Mouse (Mus musculus) adrenal gland, adult (tissue): ENCODE results near the gene Zdhhc9.
A peak's percentile ranks its signal among the peaks of the same experiment; 100 is the strongest.
"Not testable (repeated sequence)": the region's sequence is repeated elsewhere in the genome, so short reads cannot be mapped to it uniquely, and the experiment has no call there.

ENCODE experiments used
- DNase-seq, 2 experiments: peaks; one replicate each; pipeline ENCODE4 v3.0.0; 2022 to 2023; ENCODE audit warnings: low spot score in 1 of 2; ENCODE audit not compliant: inconsistent age in 2 of 2

Zdhhc9 gene

DNA sequence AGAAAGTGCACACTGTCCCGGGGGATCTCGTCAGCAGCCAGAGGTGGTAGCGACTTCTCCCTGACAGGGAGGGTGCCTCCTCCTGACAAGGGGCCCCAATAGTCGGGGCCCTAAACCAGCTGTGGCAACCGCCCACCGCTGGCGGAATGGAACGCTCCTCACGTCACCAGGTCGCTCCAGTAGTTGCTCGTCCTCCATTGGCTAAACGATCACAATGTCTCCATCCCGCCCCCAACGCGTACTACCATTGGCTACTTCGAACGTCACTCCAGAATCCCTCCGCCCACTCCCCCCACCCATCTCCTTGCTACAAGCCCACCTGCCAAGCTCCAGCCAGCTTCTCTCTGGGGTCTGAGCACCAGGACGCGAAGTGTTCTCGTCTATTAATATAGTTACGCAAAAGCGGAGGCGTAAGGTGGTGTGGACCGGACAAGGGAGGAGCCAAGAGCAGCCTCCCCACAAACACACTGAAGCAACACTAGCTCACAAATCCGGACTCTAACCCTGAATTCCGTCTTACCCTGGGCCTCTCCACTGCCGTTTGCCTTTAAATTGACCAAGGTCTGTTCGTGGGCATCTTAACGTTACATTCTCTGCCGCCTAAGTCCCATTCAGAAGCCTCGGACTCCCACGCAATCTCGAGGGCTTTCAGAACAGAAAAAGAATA, at the start of gene Zdhhc9:
Gene Zdhhc9, minus strand, starts transcription at position 360 of the 667 bp plus-strand sequence.
- DNase-seq = peak; percentile 84 to 96

DNA sequence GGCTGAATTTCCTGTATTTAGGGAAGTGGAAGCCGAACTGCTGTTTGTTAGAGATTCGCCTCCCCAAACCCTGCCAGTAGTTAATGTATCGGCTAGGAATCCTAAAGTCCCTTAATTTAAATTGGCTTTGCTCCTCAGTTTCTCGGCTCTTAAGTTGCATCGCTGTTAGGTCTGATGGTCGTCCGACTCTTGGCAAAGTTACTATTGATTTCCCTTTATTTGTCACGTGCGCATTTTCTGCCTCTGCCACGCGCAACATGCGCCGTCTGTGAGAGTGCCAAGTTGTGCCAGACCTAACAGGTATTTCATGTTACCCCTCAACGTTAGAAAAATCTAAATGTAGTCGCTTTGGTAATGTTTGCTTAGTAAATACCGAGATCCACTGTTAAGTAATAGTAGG, 48.3 kb upstream of the Zdhhc9 start:
- no peak for DNase-seq

DNA sequence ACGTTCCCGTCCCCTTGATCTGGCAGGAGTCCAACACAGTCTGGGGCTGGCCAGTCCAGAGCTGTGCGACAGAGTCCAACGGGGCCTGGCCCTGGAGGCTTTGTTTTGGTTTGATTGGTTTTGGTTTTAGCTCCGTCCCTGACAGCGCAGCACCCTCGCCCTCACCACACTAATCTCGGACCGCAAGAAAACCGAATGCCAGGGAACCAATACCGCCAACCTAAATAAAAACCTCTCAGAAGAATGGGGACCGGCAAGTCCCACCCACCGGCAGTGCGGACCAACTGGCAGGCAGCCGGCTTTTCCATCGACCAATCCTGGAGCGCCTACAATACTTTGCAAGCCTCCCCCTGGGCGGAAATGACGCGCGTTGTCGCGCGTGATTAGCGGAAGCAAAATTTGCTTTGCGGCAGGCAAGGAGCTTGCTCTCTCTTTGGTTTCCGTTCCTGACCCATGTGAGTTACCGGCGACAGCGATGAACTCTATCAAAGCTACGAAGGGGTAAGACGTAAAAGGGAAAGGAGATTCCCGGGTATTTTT, 47.9 kb upstream of the Zdhhc9 start, which contains the start of gene Utp14a:
Gene Utp14a, plus strand, starts transcription at position 395 of the 540 bp plus-strand sequence.
- peak; percentile 94 to 98 for DNase-seq

DNA sequence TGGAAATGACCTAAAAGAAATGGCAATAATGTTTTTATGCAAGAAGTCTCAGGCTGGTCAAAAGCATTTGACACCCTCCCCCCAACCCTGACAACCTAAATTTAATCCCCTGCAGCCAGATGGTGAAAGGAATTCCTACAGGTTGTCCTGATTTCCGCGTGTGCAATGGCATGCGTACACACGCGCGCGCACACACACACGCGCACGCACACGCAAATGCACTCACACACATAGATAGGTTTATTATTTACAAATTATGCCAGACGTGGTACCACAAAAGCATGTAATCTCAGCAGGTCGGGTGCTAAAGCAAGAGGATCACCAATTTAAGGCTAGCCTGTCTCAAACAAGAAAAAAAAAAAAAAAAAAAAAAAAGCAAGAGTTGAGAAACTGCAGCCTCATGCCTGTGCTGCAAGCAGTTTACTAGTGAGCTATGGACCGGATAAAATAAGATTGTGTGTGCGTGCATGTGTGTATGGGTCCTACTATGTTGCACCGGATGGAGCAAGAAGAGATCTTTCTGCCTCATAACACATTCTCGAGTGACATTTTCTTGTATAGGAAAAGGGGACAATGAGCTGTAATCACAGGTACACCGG, 47.3 kb upstream of the Zdhhc9 start:
- peak; percentile 8 to 45 for DNase-seq

- peak; percentile 4 to 28 for DNase-seq
These were observed 25.7 kb upstream of the Zdhhc9 start for GRCm38 (mm10) chrX:48234417-48234816.

DNA sequence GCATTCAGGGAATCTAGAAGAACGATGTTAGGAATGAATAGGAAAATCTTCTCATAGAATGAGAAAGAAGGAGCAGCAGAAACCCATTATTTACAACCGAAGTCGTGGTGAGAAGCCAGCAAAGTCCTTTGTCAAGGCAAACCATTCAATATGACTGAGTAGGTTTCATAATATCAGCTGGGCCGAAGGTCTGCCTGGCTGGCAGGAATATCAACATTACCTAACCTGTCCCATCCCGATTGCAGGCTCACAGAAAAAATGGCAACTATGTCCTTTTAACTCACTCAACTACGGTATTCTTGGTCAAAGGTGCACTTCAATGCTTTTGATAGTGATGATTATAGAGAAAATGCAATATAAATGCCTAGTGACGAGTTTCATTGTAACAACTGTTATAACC, 17.5 kb upstream of the Zdhhc9 start:
- no peak for DNase-seq

- DNase-seq = no peak
These were observed 14.0 kb upstream of the Zdhhc9 start for GRCm38 (mm10) chrX:48222706-48223105.

DNA sequence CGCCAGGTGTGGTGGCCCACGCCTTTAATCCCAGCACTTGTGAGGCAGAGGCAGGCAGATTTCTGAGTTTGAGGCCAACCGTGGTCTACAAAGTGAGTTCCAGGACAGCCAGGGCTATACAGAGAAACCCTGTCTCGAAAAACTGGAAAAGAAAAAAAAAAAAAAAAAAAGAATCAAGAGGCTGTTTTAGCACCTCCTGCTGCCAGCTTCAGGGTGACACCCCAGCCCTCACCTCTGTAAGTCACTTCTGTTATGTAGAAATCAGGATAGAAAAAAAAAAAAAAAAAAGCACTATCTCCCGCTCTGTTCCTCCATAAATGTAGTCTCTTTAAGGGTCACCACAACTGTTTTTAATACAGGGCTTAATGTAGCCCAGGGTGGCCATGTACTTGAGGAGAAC, 10.8 kb upstream of the Zdhhc9 start:
- DNase-seq = no peak

- not testable (repeated sequence) for DNase-seq
These were observed 1.1 kb upstream of the Zdhhc9 start for GRCm38 (mm10) chrX:48209746-48210145.

- peak in 1 of 2 experiments; percentile 35 for DNase-seq
These were observed 754 bp downstream of the Zdhhc9 start for GRCm38 (mm10) chrX:48207761-48208487.

DNA sequence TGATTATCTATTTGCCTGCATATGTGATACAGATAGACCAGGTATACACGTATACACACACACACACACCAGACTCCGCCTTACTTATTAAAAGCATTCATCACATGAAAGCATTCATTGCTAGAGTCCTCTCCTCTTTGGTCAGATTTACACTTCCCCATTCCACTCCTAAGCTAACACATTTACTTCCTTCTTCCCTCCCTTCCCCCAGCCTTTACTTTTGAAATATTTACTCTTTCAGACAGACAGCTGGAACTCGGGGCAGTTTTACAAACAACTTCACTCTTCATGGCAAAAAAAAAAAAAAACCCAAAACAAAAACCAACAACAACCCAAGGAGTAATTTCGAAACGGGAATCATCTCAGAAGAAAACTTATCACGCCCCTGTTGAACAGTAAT, 4.2 kb downstream of the Zdhhc9 start:
- DNase-seq = no peak

DNA sequence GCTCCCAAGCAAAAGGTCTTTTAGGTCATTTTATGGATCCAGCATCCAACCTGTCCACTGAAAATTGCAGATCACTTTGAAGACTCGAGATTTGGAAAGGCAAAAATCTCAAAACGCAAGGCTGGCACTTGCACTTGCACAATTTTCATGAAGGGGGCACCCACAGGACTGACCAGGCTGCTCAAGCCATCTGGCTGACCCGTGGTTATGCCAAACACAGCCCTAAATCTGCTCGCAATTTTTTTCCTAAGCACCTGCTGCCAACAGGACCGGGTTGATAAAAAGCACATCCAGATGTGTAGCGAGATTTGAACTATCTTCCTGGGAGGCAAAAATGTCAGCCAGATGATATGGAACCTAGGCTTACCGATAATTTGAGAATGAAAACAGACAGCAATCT, 4.9 kb downstream of the Zdhhc9 start:
- no peak for DNase-seq

DNA sequence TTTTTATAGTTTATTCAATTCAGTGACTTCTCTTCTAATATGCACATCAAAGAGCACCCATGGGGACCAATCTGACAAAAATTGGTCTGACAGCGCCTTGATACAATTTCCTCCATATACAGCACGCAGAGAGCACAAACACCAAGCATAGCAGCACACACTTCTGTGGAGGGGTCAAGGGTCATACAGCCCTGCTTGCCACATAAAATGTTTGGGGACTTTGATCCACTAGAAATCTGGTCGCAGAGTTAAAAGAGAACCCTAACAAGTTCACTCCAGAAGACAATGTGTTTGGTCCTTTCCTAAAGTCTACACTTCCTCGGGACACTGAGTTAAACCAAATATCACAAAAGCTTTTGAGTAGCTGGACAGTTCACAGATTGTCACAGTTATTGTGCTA, 5.7 kb downstream of the Zdhhc9 start:
- no peak for DNase-seq

DNA sequence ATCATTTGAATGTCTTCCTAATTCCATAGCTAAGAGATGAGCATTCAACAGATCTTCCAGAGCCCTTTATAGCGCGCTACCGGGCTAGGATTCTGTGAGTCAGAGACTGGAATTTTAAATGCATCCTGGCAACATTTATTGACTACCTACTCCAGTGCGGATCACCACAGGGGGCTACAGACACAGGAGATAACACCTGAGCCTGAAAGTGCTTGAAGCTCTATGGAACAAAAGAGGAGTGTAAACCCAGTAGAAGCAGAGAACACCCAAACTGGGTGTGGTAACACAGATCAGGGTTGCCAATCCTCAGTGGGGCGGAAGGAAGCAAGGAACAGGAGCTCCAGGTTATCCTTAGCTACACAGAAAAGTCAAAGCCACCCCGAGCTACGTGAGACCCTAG, 6.2 kb downstream of the Zdhhc9 start:
- DNase-seq = no peak

DNA sequence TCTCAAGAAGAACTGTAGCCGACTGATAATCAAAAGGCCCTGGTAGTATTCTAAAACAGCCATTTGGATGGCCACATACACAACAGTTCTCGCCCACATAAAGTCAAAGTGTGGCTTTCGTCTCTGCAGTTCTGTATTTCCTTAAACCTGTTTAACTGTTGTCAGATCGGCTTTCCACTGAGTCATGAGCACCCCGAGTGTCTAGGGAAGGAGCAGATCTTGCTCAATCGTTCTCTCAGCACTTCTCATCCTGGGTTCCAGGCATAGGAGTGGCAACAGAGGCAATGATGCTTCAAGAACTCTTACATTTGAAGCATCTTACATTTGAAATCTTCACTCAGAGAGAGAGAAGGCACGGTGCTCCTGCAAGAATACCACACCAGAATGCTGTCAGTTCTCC, 6.7 kb downstream of the Zdhhc9 start:
- no peak for DNase-seq

DNA sequence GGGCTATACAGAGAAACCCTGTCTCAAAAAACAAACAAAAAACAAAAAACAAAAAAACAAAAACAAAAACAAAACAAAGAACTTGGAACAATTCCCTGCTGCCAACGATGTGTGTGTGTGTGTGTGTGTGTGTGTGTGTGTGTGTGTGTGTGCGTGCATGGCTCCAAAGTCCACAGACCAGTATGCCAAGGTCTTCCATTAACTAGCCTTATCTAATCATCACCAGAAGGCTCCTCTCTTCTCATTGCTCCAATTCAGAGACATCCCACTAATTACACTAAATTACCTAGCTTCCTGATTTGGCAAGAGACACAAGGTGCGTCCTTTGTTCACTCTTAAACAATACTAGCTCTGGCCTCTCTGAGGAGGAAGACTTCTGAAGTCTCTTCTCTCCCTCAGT, 8.0 kb downstream of the Zdhhc9 start:
- no peak for DNase-seq

DNA sequence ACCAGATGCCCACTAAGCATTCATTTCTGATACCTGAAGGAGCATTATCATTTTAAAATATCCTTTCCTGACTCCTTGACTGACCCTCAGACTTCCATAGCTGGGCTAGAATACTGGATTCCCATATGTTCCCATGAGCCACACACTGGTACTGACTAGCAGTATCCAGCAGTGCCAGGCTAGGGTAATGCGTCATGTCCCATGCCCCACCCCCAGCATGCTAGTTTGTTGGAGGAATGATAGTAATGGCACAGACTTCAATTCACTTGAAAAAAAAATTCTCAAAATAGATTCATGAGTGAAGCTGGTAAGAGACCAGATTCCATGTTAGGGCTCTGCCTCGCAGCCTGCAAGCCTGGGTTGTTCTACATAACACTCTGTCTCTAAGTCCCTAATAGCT, 9.7 kb downstream of the Zdhhc9 start:
- DNase-seq = no peak

DNA sequence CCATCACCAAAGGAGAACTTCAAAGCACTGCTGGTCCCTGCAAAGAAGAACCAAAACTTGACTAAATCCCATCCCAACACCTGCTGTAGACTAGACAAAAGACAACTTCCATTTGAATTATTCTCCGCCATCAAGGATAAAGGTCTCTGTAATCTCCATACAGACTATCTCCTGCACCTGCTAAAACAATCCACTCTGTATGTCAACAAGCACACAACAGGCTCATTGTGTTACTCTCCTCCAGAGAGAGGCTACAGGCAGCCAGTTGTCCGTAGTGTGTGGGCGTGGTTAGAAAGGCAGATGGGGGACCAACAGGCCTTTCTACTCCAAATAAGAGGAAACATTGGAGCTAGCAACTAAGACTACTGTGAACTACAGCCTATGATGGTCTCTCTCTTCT, 10.8 kb downstream of the Zdhhc9 start:
- no peak for DNase-seq

DNA sequence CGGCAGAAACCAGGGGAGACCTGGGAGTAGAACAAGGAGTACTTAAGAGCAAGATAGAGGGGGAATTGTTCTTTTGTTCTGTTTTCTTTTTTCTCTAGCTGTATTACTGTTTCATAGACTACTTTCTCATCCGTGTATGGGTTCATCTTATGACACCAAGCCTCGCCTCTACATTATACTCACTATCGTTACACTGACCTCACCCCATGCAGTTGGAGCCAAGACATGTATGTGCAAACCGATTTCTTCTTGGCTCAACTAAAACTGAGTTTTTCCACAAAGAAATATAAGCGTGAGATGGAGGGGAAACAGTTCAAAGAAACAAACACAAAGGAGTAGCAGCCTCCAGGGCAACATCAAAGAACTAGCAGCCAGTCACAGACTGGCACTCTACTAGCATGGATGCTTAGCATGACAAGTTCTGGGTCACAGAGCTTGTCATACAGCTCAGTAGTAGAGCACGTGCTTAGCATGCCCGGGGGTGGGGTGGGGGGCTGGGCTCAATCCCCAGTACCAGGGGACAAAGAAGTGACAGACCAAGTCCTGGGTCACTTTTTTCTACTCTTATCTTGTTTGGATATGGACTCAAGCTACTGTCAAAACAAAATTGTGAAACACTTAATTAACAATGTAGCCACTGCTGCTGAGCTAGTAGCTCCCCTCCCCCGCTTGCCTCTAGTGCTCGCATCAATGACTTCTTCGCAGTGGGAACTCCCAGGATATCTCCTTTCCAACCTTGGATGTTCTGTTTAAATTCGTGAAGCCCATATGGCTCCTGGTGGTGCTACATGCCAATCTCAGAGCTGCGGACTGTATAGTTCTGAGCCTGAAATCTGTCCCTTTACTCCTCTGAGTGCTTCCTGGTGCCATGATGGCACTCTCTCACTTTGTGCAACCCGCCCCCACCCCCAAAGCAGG, 15.2 kb downstream of the Zdhhc9 start:
- no peak for DNase-seq

DNA sequence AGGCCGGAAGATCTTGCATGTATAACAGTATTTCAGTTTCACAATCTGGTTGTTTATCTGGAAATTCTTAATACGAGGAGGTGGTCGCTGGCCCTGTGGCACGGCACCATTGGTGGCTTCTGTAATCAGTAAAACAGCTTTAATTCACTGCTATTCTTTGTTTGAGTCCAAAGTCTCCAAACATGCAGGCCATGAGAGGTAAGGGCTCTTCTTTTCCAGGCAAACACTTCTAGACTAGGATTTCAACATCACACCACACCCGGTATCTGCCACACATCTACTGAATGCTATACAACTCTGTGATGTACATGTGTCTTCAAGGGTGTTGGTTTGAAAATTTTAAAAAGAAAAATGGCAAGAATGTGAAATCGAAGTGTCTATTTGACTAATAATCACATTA, 17.4 kb downstream of the Zdhhc9 start:
- DNase-seq = no peak

DNA sequence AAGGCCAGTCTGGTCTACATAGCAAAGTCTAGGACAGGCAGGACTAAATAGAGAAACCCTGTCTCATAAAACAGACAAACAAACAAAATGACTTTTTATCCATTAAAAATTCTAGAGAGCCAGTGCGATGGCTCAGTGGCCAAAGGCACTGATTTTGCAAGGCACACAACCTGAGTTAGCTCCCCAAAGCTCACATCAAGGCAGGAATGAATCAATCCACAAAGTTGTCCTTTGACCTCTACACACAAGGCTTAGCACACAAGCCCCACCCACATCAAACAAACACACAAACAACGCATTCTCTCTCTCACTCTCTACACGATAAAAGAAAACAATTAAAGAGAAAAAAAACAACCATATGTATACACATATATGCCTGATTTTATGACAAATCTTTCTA, 24.0 kb downstream of the Zdhhc9 start:
- DNase-seq = no peak
